Mouse (Mus musculus): ENCODE results near the gene Spink4. TPM values are rescaled to one million over a fixed set of nuclear protein-coding genes. Genes with fewer than 3 reads are reported as not detected.

Gene Spink4
- total and polyA plus RNA-seq, 3 experiments, result 0.19 to 1.4 TPM; not detected in 1

DNA sequence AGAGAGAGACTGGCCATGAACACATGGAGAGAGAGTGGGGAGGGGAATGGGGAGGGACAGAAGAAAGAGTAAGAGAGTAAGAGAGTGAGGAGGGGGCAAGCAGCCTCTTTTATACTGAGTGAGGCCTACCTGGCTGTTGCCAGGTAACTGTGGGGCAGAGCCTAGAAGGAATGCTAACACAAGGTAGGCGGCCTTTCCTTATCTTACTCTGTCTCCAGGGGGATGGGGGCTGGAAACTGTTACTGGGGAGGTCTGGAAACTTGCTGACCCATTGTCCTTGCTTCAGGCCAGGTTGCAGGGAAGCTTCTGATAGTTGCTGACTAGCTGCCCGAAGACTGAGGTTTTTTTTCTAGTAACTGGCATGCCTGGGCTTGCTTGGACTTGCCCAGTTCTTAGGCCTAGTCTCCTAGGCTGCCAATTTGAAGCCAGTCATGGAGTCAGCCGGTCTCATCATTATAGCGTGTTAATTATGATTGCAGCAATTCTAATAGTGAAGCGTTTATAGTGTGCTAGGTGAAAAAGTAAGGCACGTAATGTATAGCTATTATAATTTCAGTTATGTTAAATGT is 21.3 kb upstream of the Spink4 start:
- no peaks in the 10 kb centered on the region for H3K9me3 ChIP-seq (replicated peaks; ENCODE audit: insufficient read depth, low read length)
- H3K36me3 ChIP-seq (ENCODE audit: control insufficient read depth in 1 of 2, insufficient read depth in 2 of 2, low read length in 2 of 2), result no peaks in the 10 kb centered on the region
- no peak overlapping the region for H3K27ac ChIP-seq (ENCODE audit: control insufficient read depth, low read depth, low read length)
- H3K4me3 ChIP-seq (ENCODE audit: control insufficient read depth in 1 of 2, insufficient read depth in 1 of 2, low read depth in 2 of 2, low read length in 2 of 2), result no peak overlapping the region
- TF ChIP-seq UBTF (IDR thresholded peaks at IDR 0.05; ENCODE audit: borderline replicate concordance, insufficient read depth, low read depth, low read length), result no peak
- no peak for TF ChIP-seq NELFE (IDR thresholded peaks at IDR 0.05; ENCODE audit: low read depth, low read length)
- no peak for TF ChIP-seq MAX (IDR thresholded peaks at IDR 0.05; ENCODE audit: low read length)
- TF ChIP-seq ZNF384 (IDR thresholded peaks at IDR 0.05; ENCODE audit: low read depth, low read length), result no peak
- no peak for TF ChIP-seq TBP (IDR thresholded peaks at IDR 0.05; ENCODE audit: low read depth, low read length)
- TF ChIP-seq JUND (IDR thresholded peaks at IDR 0.05; ENCODE audit: low read depth, low read length), result no peak
- TF ChIP-seq HCFC1 (IDR thresholded peaks at IDR 0.05; ENCODE audit: low read depth, low read length), result no peak
- no peak for TF ChIP-seq MXI1 (IDR thresholded peaks at IDR 0.05; ENCODE audit: low read depth, low read length)
- TF ChIP-seq ELF1 (IDR thresholded peaks at IDR 0.05; ENCODE audit: low read depth, low read length), result no peak
- TF ChIP-seq BHLHE40 (IDR thresholded peaks at IDR 0.05; ENCODE audit: borderline replicate concordance, low read depth, low read length), result no peak
- TF ChIP-seq SMC3 (IDR thresholded peaks at IDR 0.05; ENCODE audit: low read depth, low read length), result no peak
- no peak for TF ChIP-seq GATA1 (IDR thresholded peaks at IDR 0.05; ENCODE audit: low read depth, low read length)
- no peaks in the 10 kb centered on the region; a peak in 1 of 4 replicates for H3K4me1 ChIP-seq (ENCODE audit: control insufficient read depth in 1 of 2, insufficient read depth in 2 of 2, low read length in 2 of 2)
- no peak overlapping the region for H3K9ac ChIP-seq (ENCODE audit: control insufficient read depth, low read depth, low read length, poor library complexity, severe bottlenecking)
- no peaks in the 10 kb centered on the region for H3K27me3 ChIP-seq (ENCODE audit: control insufficient read depth in 1 of 2, insufficient read depth in 2 of 2, low read length in 2 of 2)
- no peaks in the 10 kb centered on the region for H3K79me2 ChIP-seq (ENCODE audit: control insufficient read depth, insufficient read depth, low read length, poor library complexity)
- DNase-seq (ENCODE audit: low read depth, low spot score), result no peak

DNA sequence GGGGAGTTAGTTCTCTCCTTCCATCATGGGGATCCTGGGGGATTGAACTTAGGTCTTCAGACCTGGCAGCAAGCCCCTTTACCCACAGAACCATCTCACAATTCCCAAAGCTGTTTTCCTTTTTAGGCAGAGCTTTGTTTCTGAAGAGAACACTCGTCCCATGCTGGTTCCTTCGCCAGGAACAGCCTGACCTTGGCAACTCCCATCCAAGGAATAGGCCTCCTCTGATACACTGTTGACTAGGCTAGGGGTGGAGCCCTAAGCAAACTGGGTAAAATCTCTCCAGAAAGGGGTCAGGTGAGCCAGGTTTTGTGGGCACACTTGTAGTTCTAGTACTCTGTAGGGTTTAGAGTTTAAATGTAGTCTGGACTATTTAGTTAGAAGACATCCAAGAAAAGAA is 20.6 kb upstream of the Spink4 start:
- H3K36me3 ChIP-seq (ENCODE audit: control insufficient read depth in 1 of 2, insufficient read depth in 2 of 2, low read length in 2 of 2), result no peaks in the 10 kb centered on the region
- no peaks in the 10 kb centered on the region; a peak in 1 of 4 replicates for H3K4me1 ChIP-seq (ENCODE audit: control insufficient read depth in 1 of 2, insufficient read depth in 2 of 2, low read length in 2 of 2)

More for the DNA sequence above, 20.6 kb upstream of the Spink4 start:
- Histone ChIP-seq H3K9me3 (replicated peaks; ENCODE audit: insufficient read depth, low read length) (no peaks in the 10 kb centered on the region), H3K79me2 (ENCODE audit: control insufficient read depth, insufficient read depth, low read length, poor library complexity) (no peaks in the 10 kb centered on the region), H3K4me3 (ENCODE audit: control insufficient read depth in 1 of 2, insufficient read depth in 1 of 2, low read depth in 2 of 2, low read length in 2 of 2) (no peak overlapping the region), H3K27me3 (ENCODE audit: control insufficient read depth in 1 of 2, insufficient read depth in 2 of 2, low read length in 2 of 2) (no peaks in the 10 kb centered on the region), H3K27ac (ENCODE audit: control insufficient read depth, low read depth, low read length) (no peak overlapping the region), H3K9ac (ENCODE audit: control insufficient read depth, low read depth, low read length, poor library complexity, severe bottlenecking) (no peak overlapping the region)
- no peak for DNase-seq (ENCODE audit: low read depth, low spot score)
- TF ChIP-seq CHD2 (IDR thresholded peaks at IDR 0.05; ENCODE audit: low read length) (no peak), MAFK (IDR thresholded peaks at IDR 0.05; ENCODE audit: borderline replicate concordance, low read depth, low read length) (no peak), GATA1 (IDR thresholded peaks at IDR 0.05; ENCODE audit: low read depth, low read length) (no peak), ZMIZ1 (IDR thresholded peaks at IDR 0.05; ENCODE audit: low read depth, low read length) (no peak), RAD21 (IDR thresholded peaks at IDR 0.05; ENCODE audit: low read depth, low read length) (no peak), TCF12 (IDR thresholded peaks at IDR 0.05; ENCODE audit: low read depth, low read length) (no peak), CTCF (IDR thresholded peaks at IDR 0.05 in 2 of 3, conservative IDR thresholded peaks at IDR 0.05 in 1 of 3; ENCODE audit: control insufficient read depth in 1 of 3, insufficient read depth in 1 of 3, low read depth in 2 of 3, low read length in 3 of 3, poor library complexity in 1 of 3, severe bottlenecking in 1 of 3) (no peak), BHLHE40 (IDR thresholded peaks at IDR 0.05; ENCODE audit: borderline replicate concordance, low read depth, low read length) (no peak), E2F4 (IDR thresholded peaks at IDR 0.05; ENCODE audit: borderline replicate concordance, low read depth, low read length) (no peak), ELF1 (IDR thresholded peaks at IDR 0.05; ENCODE audit: low read depth, low read length) (no peak), CHD1 (IDR thresholded peaks at IDR 0.05; ENCODE audit: low read depth, low read length) (no peak), EP300 (IDR thresholded peaks at IDR 0.05; ENCODE audit: low read depth in 1 of 2, low read length in 2 of 2) (no peak), TAL1 (IDR thresholded peaks at IDR 0.05; ENCODE audit: low read length) (no peak), POLR2AphosphoS2 (IDR thresholded peaks at IDR 0.05; ENCODE audit: low read length) (no peak), USF2 (IDR thresholded peaks at IDR 0.05; ENCODE audit: borderline replicate concordance in 1 of 2, insufficient read depth in 1 of 2, low read depth in 1 of 2, low read length in 2 of 2) (no peak)
